Mouse (Mus musculus): ENCODE results near the gene Phf21a. TPM values are rescaled to one million over a fixed set of nuclear protein-coding genes. Genes with fewer than 3 reads are reported as not detected.

The Phf21a gene
- polyA plus RNA-seq, 1 experiment, result 36.8 TPM

- 85% methylated on average over 7 of the region's 7 CpGs for WGBS
- H3K27ac ChIP-seq (ENCODE audit: insufficient read depth, low read depth, low read length), result no peak overlapping the region
- no peak for DNase-seq
These were observed 105.8 kb downstream of the Phf21a start for GRCm38 (mm10) chr2:92198747-92199146.

GRCm38 (mm10) chr2:92199562-92200286 is 106.8 kb downstream of the Phf21a start:
- no peak overlapping the region for H3K27ac ChIP-seq (ENCODE audit: insufficient read depth, low read depth, low read length)
- peaks cover 3% of the 10 kb centered on the region for H3K4me1 ChIP-seq (ENCODE audit: control insufficient read depth, insufficient read depth, low read length)
- no peaks in the 10 kb centered on the region for H3K36me3 ChIP-seq (ENCODE audit: control insufficient read depth, insufficient read depth, low read length)
- no peak overlapping the region for H3K4me3 ChIP-seq (ENCODE audit: insufficient read depth, low read depth, low read length)
- no peaks in the 10 kb centered on the region for H3K27me3 ChIP-seq (replicated peaks; ENCODE audit: control insufficient read depth, insufficient read depth, low read length)
- DNase-seq, result no peak
- no peak for TF ChIP-seq CTCF (conservative IDR thresholded peaks at IDR 0.05; ENCODE audit: insufficient read depth, insufficient read length, low read depth, low read length)
- no peak for TF ChIP-seq POLR2A (IDR thresholded peaks at IDR 0.05; ENCODE audit: low read depth, low read length)
- WGBS, result 47% methylated on average over 10 of the region's 10 CpGs

More at GRCm38 (mm10) chr2:92198747-92199146, 105.8 kb downstream of the Phf21a start:
- TF ChIP-seq POLR2A (IDR thresholded peaks at IDR 0.05; ENCODE audit: low read depth, low read length) (no peak), CTCF (conservative IDR thresholded peaks at IDR 0.05; ENCODE audit: insufficient read depth, insufficient read length, low read depth, low read length) (no peak)
- Histone ChIP-seq H3K27me3 (replicated peaks; ENCODE audit: control insufficient read depth, insufficient read depth, low read length) (no peaks in the 10 kb centered on the region), H3K4me1 (ENCODE audit: control insufficient read depth, insufficient read depth, low read length) (peaks cover 3% of the 10 kb centered on the region), H3K4me3 (ENCODE audit: insufficient read depth, low read depth, low read length) (no peak overlapping the region), H3K36me3 (ENCODE audit: control insufficient read depth, insufficient read depth, low read length) (no peaks in the 10 kb centered on the region)

- peaks cover 3% of the 10 kb centered on the region for H3K4me1 ChIP-seq (ENCODE audit: control insufficient read depth, insufficient read depth, low read length)
- no peak overlapping the region for H3K4me3 ChIP-seq (ENCODE audit: insufficient read depth, low read depth, low read length)
- H3K27me3 ChIP-seq (replicated peaks; ENCODE audit: control insufficient read depth, insufficient read depth, low read length), result no peaks in the 10 kb centered on the region
- H3K36me3 ChIP-seq (ENCODE audit: control insufficient read depth, insufficient read depth, low read length), result no peaks in the 10 kb centered on the region
- no peak overlapping the region for H3K27ac ChIP-seq (ENCODE audit: insufficient read depth, low read depth, low read length)
- no peak for DNase-seq
- TF ChIP-seq CTCF (conservative IDR thresholded peaks at IDR 0.05; ENCODE audit: insufficient read depth, insufficient read length, low read depth, low read length) (no peak), POLR2A (IDR thresholded peaks at IDR 0.05; ENCODE audit: low read depth, low read length) (no peak)
- WGBS, result 50% methylated on average over 4 of the region's 4 CpGs
These were observed 109.6 kb downstream of the Phf21a start for GRCm38 (mm10) chr2:92202319-92203040.

GRCm38 (mm10) chr2:92205010-92205639 is 112.2 kb downstream of the Phf21a start:
- WGBS, result 75% methylated on average over 5 of the region's 5 CpGs
- TF ChIP-seq POLR2A (IDR thresholded peaks at IDR 0.05; ENCODE audit: low read depth, low read length), result no peak
- no peak for TF ChIP-seq CTCF (conservative IDR thresholded peaks at IDR 0.05; ENCODE audit: insufficient read depth, insufficient read length, low read depth, low read length)
- Histone ChIP-seq H3K4me1 (ENCODE audit: control insufficient read depth, insufficient read depth, low read length) (peaks cover 3% of the 10 kb centered on the region), H3K36me3 (ENCODE audit: control insufficient read depth, insufficient read depth, low read length) (no peaks in the 10 kb centered on the region), H3K27ac (ENCODE audit: insufficient read depth, low read depth, low read length) (no peak overlapping the region), H3K27me3 (replicated peaks; ENCODE audit: control insufficient read depth, insufficient read depth, low read length) (no peaks in the 10 kb centered on the region), H3K4me3 (ENCODE audit: insufficient read depth, low read depth, low read length) (no peak overlapping the region)
- DNase-seq, result no peak

DNA sequence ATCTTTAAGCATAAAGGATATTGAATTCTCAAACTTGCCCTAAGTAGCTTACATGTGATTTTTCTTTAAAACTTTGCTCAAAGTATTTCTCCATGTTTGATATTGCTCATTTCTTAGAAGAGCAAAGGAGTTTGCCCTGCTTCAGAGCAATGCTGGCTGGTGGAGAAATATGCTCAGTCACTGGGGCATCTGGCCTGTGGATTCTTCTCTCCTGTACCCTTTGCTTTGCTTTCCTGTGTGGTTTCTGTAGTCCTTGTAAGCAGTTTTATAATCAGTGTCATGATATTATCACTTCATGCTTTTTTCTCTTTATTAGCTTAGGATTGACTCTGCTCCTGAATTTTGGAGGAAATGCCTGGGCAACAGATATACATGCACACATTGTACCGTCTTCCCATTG is 117.5 kb downstream of the Phf21a start:
- WGBS, result 85% methylated on average over 1 of the region's 1 CpGs

DNA sequence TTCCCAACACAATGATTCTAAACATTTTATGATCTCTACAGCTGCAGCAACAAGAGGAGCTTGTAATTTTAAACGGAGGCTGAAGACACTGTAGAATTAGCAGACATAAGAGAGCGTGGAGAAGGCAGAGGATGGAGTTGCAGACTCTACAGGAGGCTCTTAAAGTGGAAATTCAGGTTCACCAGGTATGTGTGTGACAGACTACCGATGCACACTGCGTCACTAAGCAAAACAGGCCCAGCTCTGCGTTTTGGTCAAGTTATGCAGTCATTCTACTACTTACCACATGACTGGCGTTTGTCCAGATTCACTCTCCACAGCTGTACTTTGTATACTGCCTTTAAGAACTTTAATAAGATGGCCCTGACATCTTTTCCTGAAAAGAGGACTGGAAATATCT is 128.5 kb downstream of the Phf21a start:
- H3K36me3 ChIP-seq (ENCODE audit: control insufficient read depth, insufficient read depth, low read length), result no peaks in the 10 kb centered on the region; the same call in none of the 2 replicates
- no peak for DNase-seq
- H3K27ac ChIP-seq (ENCODE audit: insufficient read depth, low read depth, low read length), result no peak overlapping the region
- no peaks in the 10 kb centered on the region for H3K27me3 ChIP-seq (replicated peaks; ENCODE audit: control insufficient read depth, insufficient read depth, low read length)
- no peaks in the 10 kb centered on the region for H3K4me1 ChIP-seq (ENCODE audit: control insufficient read depth, insufficient read depth, low read length)
- TF ChIP-seq POLR2A (IDR thresholded peaks at IDR 0.05; ENCODE audit: low read depth, low read length) (no peak), CTCF (conservative IDR thresholded peaks at IDR 0.05; ENCODE audit: insufficient read depth, insufficient read length, low read depth, low read length) (no peak)
- 73% methylated on average over 6 of the region's 6 CpGs for WGBS
- H3K4me3 ChIP-seq (ENCODE audit: insufficient read depth, low read depth, low read length), result no peak overlapping the region

More for the DNA sequence above, 117.5 kb downstream of the Phf21a start:
- Histone ChIP-seq H3K4me1 (ENCODE audit: control insufficient read depth, insufficient read depth, low read length) (no peaks in the 10 kb centered on the region), H3K27ac (ENCODE audit: insufficient read depth, low read depth, low read length) (no peak overlapping the region), H3K27me3 (replicated peaks; ENCODE audit: control insufficient read depth, insufficient read depth, low read length) (no peaks in the 10 kb centered on the region), H3K36me3 (ENCODE audit: control insufficient read depth, insufficient read depth, low read length) (peaks cover 2% of the 10 kb centered on the region; the same call in 1 of the 2 replicates), H3K4me3 (ENCODE audit: insufficient read depth, low read depth, low read length) (no peak overlapping the region)
- TF ChIP-seq CTCF (conservative IDR thresholded peaks at IDR 0.05; ENCODE audit: insufficient read depth, insufficient read length, low read depth, low read length) (no peak), POLR2A (IDR thresholded peaks at IDR 0.05; ENCODE audit: low read depth, low read length) (no peak)
- DNase-seq, result no peak

DNA sequence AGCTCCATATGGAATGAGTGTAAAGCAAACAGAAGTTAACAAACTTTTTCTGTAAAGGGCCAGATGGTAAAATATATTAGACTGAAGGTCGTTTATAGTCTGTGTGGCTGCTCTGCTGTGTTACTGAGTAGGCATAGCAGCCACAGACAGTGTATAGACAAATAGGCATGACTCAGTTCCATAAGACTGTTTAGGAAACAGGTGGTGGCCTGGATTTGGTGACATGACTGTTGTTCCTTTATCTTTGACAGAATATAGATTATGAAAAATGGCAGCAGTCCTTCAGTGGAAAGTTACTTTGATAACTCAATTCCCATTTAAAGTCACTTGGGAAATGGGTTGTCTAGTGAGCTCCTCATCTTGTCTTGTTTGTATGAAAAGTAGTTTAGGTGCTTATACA is 132.7 kb downstream of the Phf21a start:
- TF ChIP-seq CTCF (conservative IDR thresholded peaks at IDR 0.05; ENCODE audit: insufficient read depth, insufficient read length, low read depth, low read length) (no peak), POLR2A (IDR thresholded peaks at IDR 0.05; ENCODE audit: low read depth, low read length) (no peak)
- DNase-seq, result no peak
- H3K36me3 ChIP-seq (ENCODE audit: control insufficient read depth, insufficient read depth, low read length), result peaks cover 1% of the 10 kb centered on the region
- no peak overlapping the region for H3K4me3 ChIP-seq (ENCODE audit: insufficient read depth, low read depth, low read length)
- H3K4me1 ChIP-seq (ENCODE audit: control insufficient read depth, insufficient read depth, low read length), result no peaks in the 10 kb centered on the region
- no peaks in the 10 kb centered on the region for H3K27me3 ChIP-seq (replicated peaks; ENCODE audit: control insufficient read depth, insufficient read depth, low read length)
- no peak overlapping the region for H3K27ac ChIP-seq (ENCODE audit: insufficient read depth, low read depth, low read length)
- WGBS, result 73% methylated on average over 1 of the region's 1 CpGs

Data from kidney, adult 2 months (tissue).